Mouse (Mus musculus): ENCODE results near the gene Map3k9. TPM values are rescaled to one million over a fixed set of nuclear protein-coding genes. Genes with fewer than 3 reads are reported as not detected.

The Map3k9 gene
- polyA plus RNA-seq, 1 experiment from 2014 or later, result 2.9 TPM

GRCm38 (mm10) chr12:81782606-81783005, 1.6 kb upstream of the Map3k9 start:
- 54% methylated on average over 6 of the region's 6 CpGs for WGBS
- Histone ChIP-seq H3K4me1 (peaks cover 22% of the 10 kb centered on the region; the same call in 1 of the 2 replicates), H3K27me3 (peaks cover 25% of the 10 kb centered on the region), H3K36me3 (no peaks in the 10 kb centered on the region), H3K4me3 (no peak overlapping the region), H3K4me2 (peak overlapping the region; percentile 93; the same call in 1 of the 2 replicates), H3K27ac (peak overlapping the region; percentile 87), H3K9me3 (no peaks in the 10 kb centered on the region), H3K9ac (no peak overlapping the region)
- no peak for ATAC-seq (ENCODE audit: borderline replicate concordance, extremely low read depth, low FRiP score, low TSS enrichment)

DNA sequence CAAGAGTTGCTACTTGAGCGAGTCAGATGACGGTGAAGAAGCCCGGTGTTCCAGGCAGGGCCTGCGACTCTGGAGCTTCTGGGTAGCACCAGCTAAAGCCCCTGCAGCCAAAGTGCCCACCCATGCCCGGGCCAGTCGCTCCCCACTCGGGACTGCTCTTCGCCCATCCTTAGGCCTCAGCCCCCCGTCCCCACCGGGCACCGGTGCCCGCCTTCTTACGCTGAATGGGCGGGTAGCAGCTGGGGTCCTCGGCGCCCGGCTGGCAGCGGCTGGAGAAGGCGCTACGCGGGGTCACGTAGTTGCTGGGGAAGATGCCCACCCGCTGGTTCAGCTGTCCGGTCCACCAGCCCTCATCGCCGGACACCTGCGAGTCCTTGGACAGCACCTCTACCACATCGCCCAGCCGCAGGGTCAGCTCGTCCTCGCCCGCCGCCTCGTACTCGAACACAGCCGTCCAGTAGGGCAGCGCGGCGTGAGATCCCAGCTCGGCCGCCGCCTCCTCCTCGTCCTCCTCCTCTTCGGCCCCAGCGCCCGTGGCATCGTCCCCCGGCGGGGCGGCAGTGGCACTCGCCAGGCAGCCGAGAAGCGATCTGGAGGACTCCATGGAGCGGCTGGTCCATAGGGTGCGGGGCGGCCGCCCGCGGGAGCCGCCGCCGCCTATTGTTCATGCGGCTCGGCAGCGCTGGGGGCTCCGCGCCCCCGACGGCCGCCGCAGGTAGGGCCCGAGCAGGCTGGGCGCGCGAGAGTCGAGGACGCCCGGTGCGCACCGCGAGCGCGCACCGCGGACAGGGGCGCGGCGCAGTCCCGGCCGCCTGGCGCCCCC, 493 bp downstream of the Map3k9 start:
- peak overlapping the region; percentile 86 for H3K27ac ChIP-seq
- ATAC-seq (ENCODE audit: borderline replicate concordance, extremely low read depth, low FRiP score, low TSS enrichment), result peak; percentile 23
- no peaks in the 10 kb centered on the region for H3K9me3 ChIP-seq
- H3K4me2 ChIP-seq, result peak overlapping the region; percentile 93
- peak overlapping the region; percentile 72 for H3K4me3 ChIP-seq
- H3K36me3 ChIP-seq, result no peaks in the 10 kb centered on the region
- peaks cover 22% of the 10 kb centered on the region; the same call in 1 of the 2 replicates for H3K4me1 ChIP-seq
- H3K27me3 ChIP-seq, result peaks cover 25% of the 10 kb centered on the region
- WGBS, result 0% methylated on average over 62 of the region's 91 CpGs
- peak overlapping the region; percentile 62 for H3K9ac ChIP-seq

DNA sequence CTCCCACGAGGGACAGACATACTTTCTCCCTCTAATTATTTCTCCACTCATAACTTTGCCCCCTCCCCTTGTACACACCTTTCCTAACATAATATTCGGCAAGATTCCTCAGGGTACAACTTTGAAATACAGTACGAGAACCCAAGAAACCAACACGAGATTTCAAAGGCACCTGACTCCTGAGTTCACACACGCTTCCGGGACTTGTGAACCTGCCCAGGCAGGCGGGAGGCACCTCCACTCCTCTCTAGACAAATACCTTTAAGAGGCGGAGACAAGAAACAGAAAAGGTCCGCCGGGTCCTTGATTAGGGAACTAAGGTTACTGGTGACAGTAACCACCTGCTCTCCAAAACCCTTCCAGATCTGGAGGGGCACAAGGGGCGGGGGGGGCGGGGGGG, 1.1 kb downstream of the Map3k9 start:
- Histone ChIP-seq H3K27ac (peak overlapping the region; percentile 86), H3K27me3 (peaks cover 25% of the 10 kb centered on the region)
- ATAC-seq (ENCODE audit: borderline replicate concordance, extremely low read depth, low FRiP score, low TSS enrichment), result no peak; the same call in none of the 2 replicates

DNA sequence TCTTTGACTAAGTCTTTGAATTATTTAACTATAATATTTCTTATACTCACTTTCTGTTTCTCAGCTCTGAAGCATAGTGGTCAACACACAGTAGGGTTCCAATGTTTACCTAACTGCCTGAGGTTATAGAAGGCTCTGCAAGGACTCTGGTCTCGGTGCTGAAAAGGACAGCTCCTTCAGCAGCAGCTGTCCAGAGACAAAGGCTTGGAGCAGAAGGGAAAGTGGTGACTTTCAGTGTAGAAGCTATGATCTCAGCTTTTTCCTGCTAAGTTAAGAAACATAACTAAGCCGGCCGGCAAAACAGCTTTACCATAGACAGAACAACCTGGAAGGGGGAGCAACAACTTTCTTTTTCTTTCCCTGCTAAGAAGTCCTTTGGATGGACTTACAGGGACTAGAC, 4.8 kb downstream of the Map3k9 start:
- WGBS, result 32% methylated on average over 3 of the region's 3 CpGs
- H3K4me1 ChIP-seq, result peaks cover 7% of the 10 kb centered on the region; the same call in 1 of the 2 replicates
- H3K4me2 ChIP-seq, result no peak overlapping the region
- H3K36me3 ChIP-seq, result no peaks in the 10 kb centered on the region
- peaks cover 17% of the 10 kb centered on the region for H3K27me3 ChIP-seq
- no peak for ATAC-seq (ENCODE audit: borderline replicate concordance, extremely low read depth, low FRiP score, low TSS enrichment)
- H3K4me3 ChIP-seq, result no peak overlapping the region
- no peak overlapping the region for H3K27ac ChIP-seq
- H3K9me3 ChIP-seq, result no peaks in the 10 kb centered on the region
- no peak overlapping the region for H3K9ac ChIP-seq

More for the DNA sequence above, 1.1 kb downstream of the Map3k9 start:
- Histone ChIP-seq H3K4me3 (peak overlapping the region; percentile 72), H3K9ac (no peak overlapping the region), H3K9me3 (no peaks in the 10 kb centered on the region), H3K4me2 (peak overlapping the region; percentile 93), H3K4me1 (peaks cover 22% of the 10 kb centered on the region; the same call in 1 of the 2 replicates), H3K36me3 (no peaks in the 10 kb centered on the region)
- WGBS, result 6% methylated on average over 10 of the region's 12 CpGs

- Histone ChIP-seq H3K4me3 (no peak overlapping the region), H3K4me1 (peaks cover 5% of the 10 kb centered on the region; the same call in 1 of the 2 replicates), H3K4me2 (no peak overlapping the region), H3K9ac (no peak overlapping the region), H3K27ac (no peak overlapping the region), H3K27me3 (peaks cover 13% of the 10 kb centered on the region), H3K36me3 (no peaks in the 10 kb centered on the region), H3K9me3 (no peaks in the 10 kb centered on the region)
- 77% methylated on average over 2 of the region's 2 CpGs for WGBS
- ATAC-seq (ENCODE audit: borderline replicate concordance, extremely low read depth, low FRiP score, low TSS enrichment), result no peak
These were observed 5.3 kb downstream of the Map3k9 start for GRCm38 (mm10) chr12:81775641-81776040.

DNA sequence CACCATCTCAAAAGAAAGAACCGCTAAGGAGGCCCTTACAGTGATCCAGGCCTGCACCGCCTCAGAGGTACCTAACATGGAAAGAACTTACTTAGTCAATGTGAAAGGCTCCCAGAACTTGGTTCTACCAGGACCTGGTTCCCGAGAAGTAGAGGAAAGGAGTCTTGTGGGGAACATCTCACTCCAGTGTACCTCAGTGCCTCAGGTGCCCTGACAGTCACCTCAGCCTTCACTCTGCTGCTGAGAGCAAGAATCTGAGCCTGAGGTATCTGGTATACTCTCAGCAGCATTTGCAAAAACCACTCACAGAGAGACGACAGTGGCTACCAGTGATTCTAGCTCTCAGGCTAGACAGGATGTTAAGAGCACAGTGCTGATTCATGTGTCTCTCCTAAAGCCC, 6.8 kb downstream of the Map3k9 start:
- ATAC-seq (ENCODE audit: borderline replicate concordance, extremely low read depth, low FRiP score, low TSS enrichment), result no peak
- WGBS, result 83% methylated on average over 4 of the region's 4 CpGs
- H3K4me2 ChIP-seq, result no peak overlapping the region
- H3K4me3 ChIP-seq, result no peak overlapping the region
- H3K9ac ChIP-seq, result no peak overlapping the region
- no peak overlapping the region for H3K27ac ChIP-seq
- no peaks in the 10 kb centered on the region for H3K9me3 ChIP-seq
- no peaks in the 10 kb centered on the region for H3K36me3 ChIP-seq
- no peaks in the 10 kb centered on the region for H3K4me1 ChIP-seq
- no peaks in the 10 kb centered on the region; the same call in 1 of the 2 replicates for H3K27me3 ChIP-seq

- H3K36me3 ChIP-seq, result no peaks in the 10 kb centered on the region
- no peaks in the 10 kb centered on the region for H3K4me1 ChIP-seq
- no peak overlapping the region for H3K9ac ChIP-seq
- no peaks in the 10 kb centered on the region for H3K27me3 ChIP-seq
- no peak overlapping the region for H3K4me3 ChIP-seq
- H3K27ac ChIP-seq, result no peak overlapping the region
- no peak for ATAC-seq (ENCODE audit: borderline replicate concordance, extremely low read depth, low FRiP score, low TSS enrichment)
- no peaks in the 10 kb centered on the region for H3K9me3 ChIP-seq
- H3K4me2 ChIP-seq, result no peak overlapping the region
- WGBS, result 92% methylated on average over 4 of the region's 4 CpGs
These were observed 11.5 kb downstream of the Map3k9 start for GRCm38 (mm10) chr12:81769458-81769857.

GRCm38 (mm10) chr12:81765386-81765785, 15.6 kb downstream of the Map3k9 start:
- H3K9ac ChIP-seq, result no peak overlapping the region
- no peaks in the 10 kb centered on the region for H3K36me3 ChIP-seq
- no peak overlapping the region for H3K4me3 ChIP-seq
- no peak overlapping the region for H3K4me2 ChIP-seq
- ATAC-seq (ENCODE audit: borderline replicate concordance, extremely low read depth, low FRiP score, low TSS enrichment), result no peak
- WGBS, result 86% methylated on average over 6 of the region's 6 CpGs
- no peaks in the 10 kb centered on the region for H3K9me3 ChIP-seq
- H3K27ac ChIP-seq, result no peak overlapping the region
- no peaks in the 10 kb centered on the region for H3K27me3 ChIP-seq
- H3K4me1 ChIP-seq, result no peaks in the 10 kb centered on the region

GRCm38 (mm10) chr12:81764370-81764769, 16.6 kb downstream of the Map3k9 start:
- Histone ChIP-seq H3K27me3 (no peaks in the 10 kb centered on the region), H3K4me3 (no peak overlapping the region), H3K27ac (no peak overlapping the region), H3K9me3 (no peaks in the 10 kb centered on the region), H3K4me1 (no peaks in the 10 kb centered on the region), H3K9ac (no peak overlapping the region), H3K4me2 (no peak overlapping the region), H3K36me3 (no peaks in the 10 kb centered on the region)
- 87% methylated on average over 5 of the region's 5 CpGs for WGBS
- ATAC-seq (ENCODE audit: borderline replicate concordance, extremely low read depth, low FRiP score, low TSS enrichment), result no peak

DNA sequence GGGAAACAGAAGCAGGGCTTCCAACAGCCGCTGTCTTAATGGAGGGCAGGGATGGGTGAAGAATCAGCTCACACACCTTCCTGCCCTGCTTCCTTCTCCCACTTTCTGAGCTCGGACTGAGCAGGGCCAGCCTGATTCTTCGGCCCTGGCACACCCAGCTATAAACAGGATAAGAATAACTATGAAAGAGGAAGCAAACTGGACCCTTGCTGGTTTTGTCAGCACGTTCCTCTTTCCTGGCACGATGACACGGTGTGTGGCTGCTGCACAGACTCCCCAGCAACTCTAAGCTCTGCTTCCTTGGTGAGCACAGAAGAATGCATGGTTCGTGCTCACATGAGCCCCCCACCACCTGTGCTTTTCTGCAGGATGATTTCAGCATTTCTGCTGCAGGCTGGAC, 26.3 kb downstream of the Map3k9 start:
- H3K4me2 ChIP-seq, result no peak overlapping the region
- no peaks in the 10 kb centered on the region for H3K27me3 ChIP-seq
- WGBS, result 58% methylated on average over 7 of the region's 7 CpGs
- ATAC-seq (ENCODE audit: borderline replicate concordance, extremely low read depth, low FRiP score, low TSS enrichment), result no peak
- no peaks in the 10 kb centered on the region for H3K4me1 ChIP-seq
- H3K9ac ChIP-seq, result no peak overlapping the region
- no peaks in the 10 kb centered on the region for H3K36me3 ChIP-seq
- no peaks in the 10 kb centered on the region for H3K9me3 ChIP-seq
- H3K27ac ChIP-seq, result 0 out of 2 replicates have a peak overlapping the region, but pooled peaks have one; percentile 1
- H3K4me3 ChIP-seq, result no peak overlapping the region

DNA sequence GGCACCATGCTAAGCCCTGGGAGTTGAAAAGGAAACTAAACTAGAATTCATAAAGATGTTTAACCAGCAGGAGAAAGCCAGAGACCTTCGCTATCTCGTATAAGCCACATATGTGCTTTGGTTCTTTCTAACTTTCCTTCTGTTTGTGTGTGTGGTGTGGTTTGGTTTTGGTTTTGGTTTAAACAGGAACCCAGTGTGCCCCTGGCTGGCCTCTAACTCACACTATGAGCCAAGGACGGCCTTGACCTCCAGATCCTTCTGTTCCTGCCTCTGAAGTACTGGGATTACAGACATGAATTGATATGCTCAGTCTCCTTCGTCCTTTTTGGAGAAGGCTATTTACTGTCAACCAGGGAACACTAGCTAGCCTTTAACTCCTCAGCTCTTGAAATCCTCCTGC, 29.9 kb downstream of the Map3k9 start:
- ATAC-seq (ENCODE audit: borderline replicate concordance, extremely low read depth, low FRiP score, low TSS enrichment), result no peak
- H3K36me3 ChIP-seq, result no peaks in the 10 kb centered on the region
- H3K27me3 ChIP-seq, result no peaks in the 10 kb centered on the region
- peaks cover 6% of the 10 kb centered on the region; the same call in 1 of the 2 replicates for H3K4me1 ChIP-seq
- no peak overlapping the region for H3K4me3 ChIP-seq
- no peaks in the 10 kb centered on the region for H3K9me3 ChIP-seq
- 59% methylated on average over 4 of the region's 4 CpGs for WGBS
- no peak overlapping the region for H3K4me2 ChIP-seq
- H3K27ac ChIP-seq, result no peak overlapping the region
- no peak overlapping the region for H3K9ac ChIP-seq

- Histone ChIP-seq H3K4me2 (no peak overlapping the region), H3K27ac (no peak overlapping the region), H3K9ac (no peak overlapping the region), H3K4me3 (no peak overlapping the region), H3K9me3 (no peaks in the 10 kb centered on the region), H3K36me3 (no peaks in the 10 kb centered on the region), H3K4me1 (peaks cover 6% of the 10 kb centered on the region; the same call in 1 of the 2 replicates), H3K27me3 (no peaks in the 10 kb centered on the region)
- 0 out of 2 replicates have a peak, but pooled peaks have one; percentile 31 for ATAC-seq (ENCODE audit: borderline replicate concordance, extremely low read depth, low FRiP score, low TSS enrichment)
- WGBS, result 53% methylated on average over 3 of the region's 3 CpGs
These were observed 32.1 kb downstream of the Map3k9 start for GRCm38 (mm10) chr12:81748918-81749317.

All from lung, embryonic 15.5 days (tissue).